Mouse (Mus musculus) midbrain, embryonic 15.5 days (tissue): ENCODE data around the gene Phxr2. TPM values are rescaled to one million over a fixed set of nuclear protein-coding genes. Genes with fewer than 3 reads are reported as not detected.

ENCODE experiments used
- ATAC-seq: fragments of 200-750 bp; cut with Nextera tagmentation; replicated peaks from 2 replicates; pipeline ENCODE4 v1.8.0; 2017; ENCODE audit warnings: moderate TSS enrichment
- H3K27ac ChIP-seq: fragments of 300-500 bp; sonication (generic); 2 replicates; pipeline ENCODE4 v1.5.1; 2015; ENCODE audit warnings: mild to moderate bottlenecking, inconsistent platforms
- H3K27me3 ChIP-seq: fragments of 300-500 bp; sonication (generic); replicated peaks from 2 replicates; pipeline ENCODE4 v1.6.1; 2015; ENCODE audit warnings: inconsistent platforms
- H3K36me3 ChIP-seq: fragments of 300-500 bp; sonication (generic); replicated peaks from 2 replicates; pipeline ENCODE4 v1.6.1; 2015; ENCODE audit warnings: inconsistent platforms
- H3K4me1 ChIP-seq: fragments of 300-500 bp; sonication (generic); 2 replicates; pipeline ENCODE4 v1.6.1; 2015; ENCODE audit warnings: inconsistent platforms
- H3K4me2 ChIP-seq: fragments of 300-500 bp; sonication (generic); 2 replicates; pipeline ENCODE4 v1.6.1; 2015; ENCODE audit warnings: inconsistent platforms, mild to moderate bottlenecking, moderate library complexity
- H3K4me3 ChIP-seq: fragments of 300-500 bp; sonication (generic); 2 replicates; pipeline ENCODE4 v1.5.1; 2015; ENCODE audit warnings: mild to moderate bottlenecking, inconsistent platforms
- H3K9ac ChIP-seq: fragments of 300-500 bp; sonication (generic); 2 replicates; pipeline ENCODE4 v1.6.1; 2015; ENCODE audit warnings: mild to moderate bottlenecking, inconsistent platforms
- H3K9me3 ChIP-seq: fragments of 300-500 bp; sonication (generic); 2 replicates; pipeline ENCODE4 v1.6.1; 2016; ENCODE audit warnings: inconsistent platforms
- WGBS: fragments of 180-500 bp; shearing (Covaris S2); methylation state at CpG from one replicate; pipeline ENCODE4 v1.1.7; 2015; ENCODE audit warnings: mixed read lengths; 5-methylcytosine and 5-hydroxymethylcytosine counted together
- polyA plus RNA-seq: library from polyadenylated mRNA; unstranded; fragments of >200 nt; fragmentation: Nextera tagmentation; extraction: Ambion mirVana; gene quantifications from 2 replicates; pipeline ENCODE4 v1.2.1, GENCODE M21; 2015

Phxr2 gene
- polyA plus RNA-seq, 1 experiment from 2014 or later: not detected

- Histone ChIP-seq H3K27ac (0 out of 2 replicates have a peak overlapping the region, but pooled peaks have one; percentile 50), H3K9ac (peak overlapping the region; percentile 91), H3K36me3 (peaks cover 2% of the 10 kb centered on the region; the same call in 1 of the 2 replicates), H3K9me3 (no peaks in the 10 kb centered on the region), H3K4me2 (peak overlapping the region; percentile 89), H3K4me3 (peak overlapping the region; percentile 96), H3K4me1 (peaks cover 38% of the 10 kb centered on the region), H3K27me3 (no peaks in the 10 kb centered on the region)
- 0 out of 2 replicates have a peak, but pooled peaks have one; percentile 6 for ATAC-seq
- WGBS: 35% methylated on average over 12 of the region's 12 CpGs
Observed at GRCm38 (mm10) chr10:99108431-99108982, 17.6 kb downstream of the Phxr2 start.

- peak within 1 kb of the TSS; percentile 91 for H3K9ac ChIP-seq
- peak within 1 kb of the TSS; percentile 89 for H3K4me2 ChIP-seq
- peaks cover 35% of the 10 kb centered on the region for H3K4me1 ChIP-seq
- peak within 1 kb of the TSS; percentile 94 for H3K27ac ChIP-seq
- peaks cover 2% of the 10 kb centered on the region; the same call in 1 of the 2 replicates for H3K36me3 ChIP-seq
- ATAC-seq: peak; percentile 70
- H3K4me3 ChIP-seq: peak within 1 kb of the TSS; percentile 96
- WGBS: 0% methylated on average over 22 of the region's 22 CpGs
- no peaks in the 10 kb centered on the region for H3K9me3 ChIP-seq
- no peaks in the 10 kb centered on the region for H3K27me3 ChIP-seq
Observed at GRCm38 (mm10) chr10:99107964-99108363, 18.2 kb downstream of the Phxr2 start, which contains the start of gene Galnt4. Gene Galnt4, plus strand, starts transcription at chr10:99108159.

- Histone ChIP-seq H3K4me2 (peak within 1 kb of the TSS; percentile 89), H3K4me1 (peaks cover 31% of the 10 kb centered on the region), H3K36me3 (peaks cover 2% of the 10 kb centered on the region; the same call in 1 of the 2 replicates), H3K27me3 (no peaks in the 10 kb centered on the region), H3K9me3 (no peaks in the 10 kb centered on the region), H3K27ac (peak within 1 kb of the TSS; percentile 94), H3K9ac (peak within 1 kb of the TSS; percentile 91), H3K4me3 (peak within 1 kb of the TSS; percentile 96)
- ATAC-seq: peak; percentile 97
- under 1% methylated on average over 106 of the region's 106 CpGs for WGBS
Observed at GRCm38 (mm10) chr10:99106703-99107631, 19.2 kb downstream of the Phxr2 start, which contains the start of gene Poc1b. Gene Poc1b, plus strand, starts transcription at chr10:99107036.

GRCm38 (mm10) chr10:99106311-99106702, 19.8 kb downstream of the Phxr2 start:
- 30% methylated on average over 8 of the region's 8 CpGs for WGBS
- H3K4me3 ChIP-seq: peak overlapping the region; percentile 96
- H3K4me1 ChIP-seq: peaks cover 26% of the 10 kb centered on the region
- peak overlapping the region; percentile 91 for H3K9ac ChIP-seq
- peak overlapping the region; percentile 89 for H3K4me2 ChIP-seq
- H3K27ac ChIP-seq: peak overlapping the region; percentile 94
- no peaks in the 10 kb centered on the region for H3K9me3 ChIP-seq
- ATAC-seq: peak; percentile 3
- H3K27me3 ChIP-seq: no peaks in the 10 kb centered on the region
- H3K36me3 ChIP-seq: peaks cover 2% of the 10 kb centered on the region; the same call in 1 of the 2 replicates

- peaks cover 2% of the 10 kb centered on the region; the same call in 1 of the 2 replicates for H3K36me3 ChIP-seq
- peaks cover 20% of the 10 kb centered on the region for H3K4me1 ChIP-seq
- H3K27me3 ChIP-seq: no peaks in the 10 kb centered on the region
- no peak overlapping the region for H3K4me2 ChIP-seq
- ATAC-seq: no peak
- H3K9ac ChIP-seq: no peak overlapping the region
- WGBS: 87% methylated on average over 3 of the region's 3 CpGs
- no peak overlapping the region for H3K4me3 ChIP-seq
- H3K9me3 ChIP-seq: no peaks in the 10 kb centered on the region
- no peak overlapping the region for H3K27ac ChIP-seq
Observed at GRCm38 (mm10) chr10:99105522-99105921, 20.6 kb downstream of the Phxr2 start.

GRCm38 (mm10) chr10:99097374-99097773, 28.8 kb downstream of the Phxr2 start:
- H3K9ac ChIP-seq: no peak overlapping the region
- no peak overlapping the region for H3K4me3 ChIP-seq
- no peaks in the 10 kb centered on the region for H3K4me1 ChIP-seq
- no peak overlapping the region for H3K4me2 ChIP-seq
- ATAC-seq: no peak
- H3K27me3 ChIP-seq: no peaks in the 10 kb centered on the region
- H3K9me3 ChIP-seq: no peaks in the 10 kb centered on the region
- H3K36me3 ChIP-seq: no peaks in the 10 kb centered on the region
- 74% methylated on average over 10 of the region's 10 CpGs for WGBS
- no peak overlapping the region for H3K27ac ChIP-seq

- no peak overlapping the region for H3K27ac ChIP-seq
- 81% methylated on average over 2 of the region's 2 CpGs for WGBS
- no peak for ATAC-seq
- H3K9ac ChIP-seq: no peak overlapping the region
- H3K36me3 ChIP-seq: no peaks in the 10 kb centered on the region
- no peak overlapping the region for H3K4me2 ChIP-seq
- H3K9me3 ChIP-seq: no peaks in the 10 kb centered on the region
- no peaks in the 10 kb centered on the region for H3K4me1 ChIP-seq
- no peaks in the 10 kb centered on the region for H3K27me3 ChIP-seq
- no peak overlapping the region for H3K4me3 ChIP-seq
Observed at GRCm38 (mm10) chr10:99095114-99095513, 31.0 kb downstream of the Phxr2 start.

GRCm38 (mm10) chr10:99093364-99093763, 32.8 kb downstream of the Phxr2 start:
- Histone ChIP-seq H3K4me2 (no peak overlapping the region), H3K4me1 (no peaks in the 10 kb centered on the region)
- 86% methylated on average over 2 of the region's 2 CpGs for WGBS

GRCm38 (mm10) chr10:99089906-99090305, 36.2 kb downstream of the Phxr2 start:
- no peak for ATAC-seq
- H3K9ac ChIP-seq: no peak overlapping the region
- no peaks in the 10 kb centered on the region for H3K9me3 ChIP-seq
- H3K27me3 ChIP-seq: no peaks in the 10 kb centered on the region; the same call in 1 of the 2 replicates
- H3K4me1 ChIP-seq: no peaks in the 10 kb centered on the region
- H3K4me3 ChIP-seq: no peak overlapping the region
- H3K36me3 ChIP-seq: no peaks in the 10 kb centered on the region
- no peak overlapping the region for H3K27ac ChIP-seq
- 82% methylated on average over 6 of the region's 6 CpGs for WGBS
- H3K4me2 ChIP-seq: no peak overlapping the region

More at GRCm38 (mm10) chr10:99093364-99093763, 32.8 kb downstream of the Phxr2 start:
- Histone ChIP-seq H3K27me3 (no peaks in the 10 kb centered on the region), H3K36me3 (no peaks in the 10 kb centered on the region), H3K4me3 (no peak overlapping the region), H3K9ac (no peak overlapping the region), H3K27ac (no peak overlapping the region), H3K9me3 (no peaks in the 10 kb centered on the region)
- no peak for ATAC-seq

- H3K36me3 ChIP-seq: no peaks in the 10 kb centered on the region
- no peaks in the 10 kb centered on the region for H3K4me1 ChIP-seq
- H3K27ac ChIP-seq: no peak overlapping the region
- H3K4me3 ChIP-seq: no peak overlapping the region
- H3K27me3 ChIP-seq: no peaks in the 10 kb centered on the region; the same call in 1 of the 2 replicates
- H3K9ac ChIP-seq: no peak overlapping the region
- WGBS: 76% methylated on average over 6 of the region's 6 CpGs
- H3K4me2 ChIP-seq: no peak overlapping the region
- no peak for ATAC-seq
- no peaks in the 10 kb centered on the region for H3K9me3 ChIP-seq
Observed at GRCm38 (mm10) chr10:99086029-99086428, 40.1 kb downstream of the Phxr2 start.

GRCm38 (mm10) chr10:99085240-99085587, 40.9 kb downstream of the Phxr2 start:
- Histone ChIP-seq H3K9me3 (no peaks in the 10 kb centered on the region), H3K4me2 (0 out of 2 replicates have a peak overlapping the region, but pooled peaks have one; percentile 25), H3K9ac (no peak overlapping the region), H3K36me3 (no peaks in the 10 kb centered on the region), H3K4me1 (no peaks in the 10 kb centered on the region), H3K4me3 (no peak overlapping the region), H3K27ac (no peak overlapping the region), H3K27me3 (no peaks in the 10 kb centered on the region; the same call in 1 of the 2 replicates)
- 55% methylated on average over 6 of the region's 6 CpGs for WGBS
- peak; percentile 49 for ATAC-seq
